Mouse (Mus musculus): ENCODE results near the gene Prl3b1.

Prl3b1 gene

GRCm38 (mm10) chr13:27241547-27241946, at the start of gene Prl3b1:
Gene Prl3b1, plus strand, starts transcription at chr13:27241847.
- no peak for DNase-seq

GRCm38 (mm10) chr13:27196359-27196758, 45.3 kb upstream of the Prl3b1 start, which contains the start of gene Prl3c1:
Gene Prl3c1, plus strand, starts transcription at chr13:27196659.
- no peak for DNase-seq

- DNase-seq: no peak
Measured at GRCm38 (mm10) chr13:27259136-27259535, 17.5 kb downstream of the Prl3b1 start, which contains the start of gene Prl3a1. Gene Prl3a1, plus strand, starts transcription at chr13:27259436.
